Mouse (Mus musculus): ENCODE results near the gene Fbxo33. TPM values are rescaled to one million over a fixed set of nuclear protein-coding genes. Genes with fewer than 3 reads are reported as not detected.

Gene Fbxo33
- polyA plus RNA-seq, 1 experiment from 2014 or later: 7.8 TPM

- H3K27me3 ChIP-seq: no peaks in the 10 kb centered on the region
- peak; percentile 4; the same call in 1 of the 2 replicates for ATAC-seq (ENCODE audit: borderline replicate concordance, extremely low read depth, low FRiP score, low TSS enrichment)
- no peaks in the 10 kb centered on the region for H3K36me3 ChIP-seq
- H3K9ac ChIP-seq: peak overlapping the region; percentile 72
- peak overlapping the region; percentile 96 for H3K27ac ChIP-seq
- peak overlapping the region; percentile 92 for H3K4me2 ChIP-seq
- H3K4me1 ChIP-seq: peaks cover 15% of the 10 kb centered on the region
- H3K9me3 ChIP-seq: no peaks in the 10 kb centered on the region
- peak overlapping the region; percentile 96 for H3K4me3 ChIP-seq
- 0% methylated on average over 59 of the region's 69 CpGs for WGBS
Measured at GRCm38 (mm10) chr12:59218640-59219321, 744 bp downstream of the Fbxo33 start.

DNA sequence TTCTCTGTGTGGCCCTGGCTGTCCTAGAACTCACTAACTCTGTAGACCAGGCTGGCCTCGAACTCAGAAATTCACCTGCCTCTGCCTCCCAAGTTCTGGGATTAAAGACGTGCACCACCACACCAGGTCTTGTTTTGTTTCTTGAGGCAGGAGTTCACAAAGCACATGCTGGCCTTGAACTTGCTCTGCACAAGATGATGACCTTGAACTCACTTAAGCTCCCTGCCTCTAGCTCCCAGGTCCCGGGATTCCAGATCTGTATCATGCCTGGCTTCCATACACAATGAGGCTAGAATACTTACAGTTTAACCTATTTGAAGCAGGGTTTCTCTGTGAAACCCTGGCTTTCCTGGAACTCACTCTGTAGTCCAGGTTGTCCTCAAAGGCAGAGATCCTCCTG, 2.2 kb downstream of the Fbxo33 start:
- Histone ChIP-seq H3K4me1 (peaks cover 15% of the 10 kb centered on the region), H3K4me2 (peak overlapping the region; percentile 92; the same call in 1 of the 2 replicates), H3K9me3 (no peaks in the 10 kb centered on the region), H3K36me3 (no peaks in the 10 kb centered on the region), H3K27me3 (no peaks in the 10 kb centered on the region), H3K9ac (no peak overlapping the region), H3K27ac (no peak overlapping the region), H3K4me3 (no peak overlapping the region)
- no peak for ATAC-seq (ENCODE audit: borderline replicate concordance, extremely low read depth, low FRiP score, low TSS enrichment)
- WGBS: 80% methylated on average over 3 of the region's 3 CpGs

DNA sequence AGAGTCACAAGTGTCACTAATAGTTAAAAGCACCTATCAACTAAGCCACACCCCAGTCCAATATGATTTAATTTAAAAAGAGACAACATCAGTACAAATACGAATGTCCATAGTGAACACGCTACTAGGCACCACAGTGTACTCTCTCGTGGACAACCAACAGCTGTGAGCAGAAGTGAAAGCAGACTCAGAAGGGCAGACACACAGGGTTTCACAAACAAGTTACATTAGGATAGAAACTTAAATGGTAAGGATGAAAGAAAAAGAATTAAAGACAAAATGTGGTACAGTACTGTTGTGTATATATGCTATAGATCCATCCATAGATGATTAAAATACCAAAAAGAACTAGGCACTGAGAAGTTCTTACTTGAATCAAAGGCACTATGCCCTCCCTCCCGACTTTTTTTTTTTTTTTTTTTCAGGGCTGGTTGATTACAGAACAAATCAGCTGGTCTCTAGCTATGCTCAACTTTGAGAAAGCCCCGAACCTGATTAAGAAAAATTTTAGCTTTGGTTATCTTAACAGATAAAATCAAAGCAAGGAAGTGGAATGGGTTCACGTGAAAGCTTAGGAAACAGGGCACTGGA, 2.8 kb downstream of the Fbxo33 start:
- 73% methylated on average over 6 of the region's 6 CpGs for WGBS

DNA sequence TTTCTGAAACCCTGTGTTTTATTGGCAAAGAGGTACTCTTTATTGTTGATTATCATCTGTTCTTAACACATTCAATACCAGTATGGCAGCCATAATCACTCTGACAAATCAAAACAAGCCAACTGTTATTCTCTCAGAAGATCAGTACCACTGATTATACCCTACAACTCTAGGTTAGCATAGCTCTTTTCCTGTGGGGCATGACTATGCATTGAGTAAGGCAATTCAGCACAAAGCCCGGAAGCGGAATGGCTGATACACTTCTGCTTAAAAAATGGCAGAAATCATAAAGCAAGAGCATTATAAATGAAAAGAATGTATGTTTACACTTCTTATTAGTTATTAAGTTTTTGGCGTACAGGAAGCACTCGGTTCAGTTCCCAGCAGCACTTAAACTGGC, 3.3 kb downstream of the Fbxo33 start:
- Histone ChIP-seq H3K9me3 (no peaks in the 10 kb centered on the region), H3K4me3 (no peak overlapping the region), H3K27me3 (no peaks in the 10 kb centered on the region), H3K27ac (no peak overlapping the region), H3K36me3 (no peaks in the 10 kb centered on the region), H3K9ac (no peak overlapping the region), H3K4me1 (peaks cover 15% of the 10 kb centered on the region), H3K4me2 (no peak overlapping the region)
- no peak for ATAC-seq (ENCODE audit: borderline replicate concordance, extremely low read depth, low FRiP score, low TSS enrichment)
- WGBS: 91% methylated on average over 4 of the region's 4 CpGs

More for the DNA sequence above, 2.8 kb downstream of the Fbxo33 start:
- H3K27ac ChIP-seq: no peak overlapping the region
- no peaks in the 10 kb centered on the region for H3K9me3 ChIP-seq
- no peak overlapping the region for H3K9ac ChIP-seq
- H3K4me3 ChIP-seq: no peak overlapping the region
- no peaks in the 10 kb centered on the region for H3K36me3 ChIP-seq
- peaks cover 15% of the 10 kb centered on the region for H3K4me1 ChIP-seq
- H3K4me2 ChIP-seq: no peak overlapping the region
- no peak for ATAC-seq (ENCODE audit: borderline replicate concordance, extremely low read depth, low FRiP score, low TSS enrichment)
- H3K27me3 ChIP-seq: no peaks in the 10 kb centered on the region

- 82% methylated on average over 1 of the region's 1 CpGs for WGBS
- Histone ChIP-seq H3K4me3 (no peak overlapping the region), H3K27me3 (no peaks in the 10 kb centered on the region), H3K9me3 (no peaks in the 10 kb centered on the region), H3K4me1 (no peaks in the 10 kb centered on the region; the same call in 1 of the 2 replicates), H3K9ac (no peak overlapping the region), H3K4me2 (no peak overlapping the region), H3K36me3 (peaks cover 12% of the 10 kb centered on the region; the same call in 1 of the 2 replicates), H3K27ac (no peak overlapping the region)
- ATAC-seq (ENCODE audit: borderline replicate concordance, extremely low read depth, low FRiP score, low TSS enrichment): no peak
Measured at GRCm38 (mm10) chr12:59207814-59208213, 11.7 kb downstream of the Fbxo33 start.

- Histone ChIP-seq H3K36me3 (peaks cover 12% of the 10 kb centered on the region; the same call in 1 of the 2 replicates), H3K4me1 (no peaks in the 10 kb centered on the region; the same call in 1 of the 2 replicates), H3K4me2 (no peak overlapping the region), H3K27me3 (no peaks in the 10 kb centered on the region), H3K9me3 (no peaks in the 10 kb centered on the region), H3K9ac (no peak overlapping the region), H3K4me3 (no peak overlapping the region), H3K27ac (no peak overlapping the region)
- ATAC-seq (ENCODE audit: borderline replicate concordance, extremely low read depth, low FRiP score, low TSS enrichment): no peak
- 80% methylated on average over 3 of the region's 3 CpGs for WGBS
Measured at GRCm38 (mm10) chr12:59207000-59207390, 12.5 kb downstream of the Fbxo33 start.

DNA sequence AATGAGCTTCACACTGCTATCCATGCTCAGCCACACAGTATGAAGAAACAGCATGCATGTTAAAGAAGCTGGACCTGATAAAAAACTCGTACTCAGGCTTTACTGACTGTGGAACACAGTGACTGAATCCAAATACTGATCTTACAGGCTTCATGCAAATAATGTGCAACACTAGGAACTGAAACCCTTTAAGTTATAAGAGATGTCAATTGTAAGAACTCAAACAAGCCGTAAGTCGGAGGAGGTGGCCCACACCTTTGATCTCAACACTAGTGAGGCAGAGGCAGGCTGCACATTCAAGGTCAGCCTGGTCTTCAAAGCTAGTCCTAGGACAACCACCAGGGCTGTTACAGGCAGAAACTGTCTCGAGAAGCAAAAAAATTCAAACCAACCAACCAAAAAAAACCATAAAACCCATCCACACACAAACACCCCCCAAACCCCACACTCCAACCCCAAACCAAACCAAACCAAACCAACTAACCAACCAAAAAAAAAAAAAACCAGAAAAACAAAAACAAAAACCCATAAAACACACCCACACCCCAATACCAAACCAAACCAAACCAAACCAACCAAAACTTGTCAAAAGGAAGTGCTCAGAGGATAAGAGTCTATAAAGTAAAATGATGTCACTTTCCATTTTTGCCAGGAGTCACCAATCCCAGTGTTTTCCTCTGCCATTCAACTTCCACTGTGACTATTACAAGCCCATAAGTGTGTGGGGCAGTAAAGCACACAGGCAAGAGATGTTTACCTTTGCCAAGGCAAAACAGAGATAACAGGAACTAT, 13.1 kb downstream of the Fbxo33 start:
- no peak overlapping the region for H3K27ac ChIP-seq
- H3K27me3 ChIP-seq: no peaks in the 10 kb centered on the region
- no peak for ATAC-seq (ENCODE audit: borderline replicate concordance, extremely low read depth, low FRiP score, low TSS enrichment)
- H3K9ac ChIP-seq: no peak overlapping the region
- H3K4me3 ChIP-seq: no peak overlapping the region
- H3K4me1 ChIP-seq: no peaks in the 10 kb centered on the region; the same call in 1 of the 2 replicates
- WGBS: 91% methylated on average over 4 of the region's 4 CpGs
- H3K36me3 ChIP-seq: peaks cover 12% of the 10 kb centered on the region; the same call in 1 of the 2 replicates
- no peaks in the 10 kb centered on the region for H3K9me3 ChIP-seq
- no peak overlapping the region for H3K4me2 ChIP-seq

- no peaks in the 10 kb centered on the region; the same call in 1 of the 2 replicates for H3K4me1 ChIP-seq
- H3K27ac ChIP-seq: no peak overlapping the region
- H3K4me2 ChIP-seq: no peak overlapping the region
- no peak overlapping the region for H3K4me3 ChIP-seq
- H3K9me3 ChIP-seq: no peaks in the 10 kb centered on the region
- H3K36me3 ChIP-seq: peaks cover 12% of the 10 kb centered on the region; the same call in 1 of the 2 replicates
- no peaks in the 10 kb centered on the region for H3K27me3 ChIP-seq
- 89% methylated on average over 6 of the region's 6 CpGs for whole genome bisulfite sequencing
- ATAC-seq (ENCODE audit: borderline replicate concordance, extremely low read depth, low FRiP score, low TSS enrichment): no peak
- H3K9ac ChIP-seq: no peak overlapping the region
Measured at GRCm38 (mm10) chr12:59205571-59205970, 14.0 kb downstream of the Fbxo33 start.

GRCm38 (mm10) chr12:59199361-59199760, 20.2 kb downstream of the Fbxo33 start:
- ATAC-seq (ENCODE audit: borderline replicate concordance, extremely low read depth, low FRiP score, low TSS enrichment): no peak
- Histone ChIP-seq H3K27ac (no peak overlapping the region), H3K4me2 (no peak overlapping the region), H3K9ac (no peak overlapping the region), H3K4me1 (no peaks in the 10 kb centered on the region), H3K9me3 (no peaks in the 10 kb centered on the region), H3K4me3 (no peak overlapping the region), H3K36me3 (peaks cover 15% of the 10 kb centered on the region), H3K27me3 (no peaks in the 10 kb centered on the region)
- 90% methylated on average over 2 of the region's 2 CpGs for WGBS

DNA sequence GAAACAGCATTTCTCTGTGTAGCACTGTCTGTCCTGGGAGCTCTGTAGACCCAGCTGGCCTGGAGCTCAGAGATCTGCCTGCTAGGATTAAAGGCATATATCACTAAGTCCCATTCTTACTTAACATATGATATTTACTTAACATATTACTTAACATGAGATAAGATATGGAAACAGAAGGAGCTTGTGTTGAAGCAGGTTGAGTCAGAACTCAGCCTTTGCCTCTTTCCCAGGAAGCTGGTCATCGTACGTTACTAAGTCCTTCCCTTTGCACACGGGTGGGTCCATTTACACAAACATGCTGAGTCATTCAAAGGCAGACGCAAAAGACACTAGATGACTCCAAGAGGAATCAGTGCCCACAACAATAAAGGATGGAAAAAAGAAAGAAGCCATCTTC, 20.8 kb downstream of the Fbxo33 start:
- H3K4me2 ChIP-seq: no peak overlapping the region
- no peak for ATAC-seq (ENCODE audit: borderline replicate concordance, extremely low read depth, low FRiP score, low TSS enrichment)
- H3K9ac ChIP-seq: no peak overlapping the region
- no peaks in the 10 kb centered on the region for H3K9me3 ChIP-seq
- H3K27ac ChIP-seq: no peak overlapping the region
- H3K27me3 ChIP-seq: no peaks in the 10 kb centered on the region
- H3K4me1 ChIP-seq: no peaks in the 10 kb centered on the region
- no peak overlapping the region for H3K4me3 ChIP-seq
- peaks cover 10% of the 10 kb centered on the region for H3K36me3 ChIP-seq
- WGBS: 52% methylated on average over 4 of the region's 4 CpGs

GRCm38 (mm10) chr12:59195941-59196340, 23.6 kb downstream of the Fbxo33 start:
- Histone ChIP-seq H3K27me3 (no peaks in the 10 kb centered on the region), H3K27ac (no peak overlapping the region), H3K4me3 (no peak overlapping the region), H3K9ac (no peak overlapping the region), H3K36me3 (peaks cover 7% of the 10 kb centered on the region), H3K4me1 (no peaks in the 10 kb centered on the region), H3K9me3 (no peaks in the 10 kb centered on the region), H3K4me2 (no peak overlapping the region)
- ATAC-seq (ENCODE audit: borderline replicate concordance, extremely low read depth, low FRiP score, low TSS enrichment): no peak
- 88% methylated on average over 4 of the region's 4 CpGs for WGBS

DNA sequence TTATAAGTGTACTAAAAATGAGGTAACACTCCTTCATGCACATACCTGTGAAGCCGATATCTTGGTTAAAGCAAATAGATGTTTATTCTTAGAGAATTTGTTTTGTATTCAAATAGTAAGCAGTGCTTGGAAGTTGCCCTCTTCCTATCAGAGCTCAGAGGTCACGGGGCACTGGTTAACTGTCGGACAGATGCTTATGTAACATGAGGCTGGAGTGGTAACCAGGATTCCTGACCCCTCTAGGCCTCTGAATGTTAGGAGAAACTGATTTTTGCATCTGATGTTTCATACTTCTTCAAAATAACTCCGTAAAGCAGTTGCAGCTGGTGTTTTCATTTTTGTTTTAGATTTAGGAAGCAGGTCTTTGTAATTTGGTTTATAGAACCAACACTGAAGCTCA, 24.5 kb downstream of the Fbxo33 start:
- Histone ChIP-seq H3K4me2 (no peak overlapping the region), H3K27ac (no peak overlapping the region), H3K27me3 (no peaks in the 10 kb centered on the region), H3K4me1 (no peaks in the 10 kb centered on the region), H3K9ac (no peak overlapping the region), H3K4me3 (no peak overlapping the region), H3K36me3 (peaks cover 10% of the 10 kb centered on the region), H3K9me3 (no peaks in the 10 kb centered on the region)
- no peak for ATAC-seq (ENCODE audit: borderline replicate concordance, extremely low read depth, low FRiP score, low TSS enrichment)
- 76% methylated on average over 4 of the region's 4 CpGs for WGBS
